ENCODE assay signal across 11 mouse cellular contexts in genomic region chr4:144983821-144984371, GRCm38 (mm10).
A peak's percentile ranks its signal among the peaks of the same experiment; 100 is the strongest.
DNase-seq lines count a peak whose midpoint lies in the region; ATAC-seq lines count a peak whose summit lies in the region.
"Had no signal": no experiment of that assay in that cellular context is flagged by ENCODE, and none has a peak within 500 bp of the region (broad histone marks: within the 10 kb centered on the region; RNA-seq: fewer than 3 reads in every experiment).

No protein-coding gene starts in this region.

- no peak overlapping the region for H3K4me3 ChIP-seq in liver, embryonic 16.5 days (ENCODE audit: low read depth, low read length)
- no peak overlapping the region for H3K4me3 ChIP-seq in liver, embryonic 11.5 days (ENCODE audit: low read depth, low read length)
- H3K4me3 ChIP-seq in embryonic facial prominence, embryonic 12.5 days = no peak overlapping the region
- no peak overlapping the region for H3K4me3 ChIP-seq in neural tube, embryonic 12.5 days
- no peak overlapping the region for H3K4me3 ChIP-seq in midbrain, embryonic 16.5 days (ENCODE audit: low read depth, low read length)
- H3K4me3 ChIP-seq: layer of hippocampus, adult 2 months had no signal

- ATAC-seq in liver, embryonic 16.5 days (ENCODE audit: low read depth) = no peak
- ATAC-seq in liver, embryonic 11.5 days (replicated peaks; ENCODE audit: low FRiP score) = no peak
- 0 out of 2 replicates have a peak, but pooled peaks have one; percentile 17 for ATAC-seq in embryonic facial prominence, embryonic 12.5 days (ENCODE audit: insufficient number of reproducible peaks, insufficient read depth, low FRiP score, low TSS enrichment)
- ATAC-seq in neural tube, embryonic 12.5 days (ENCODE audit: low FRiP score, low read depth) = 0 out of 2 replicates have a peak, but pooled peaks have one; percentile 19
- ATAC-seq in midbrain, embryonic 16.5 days = no peak

- WGBS in liver, embryonic 16.5 days (ENCODE audit: insufficient replicate concordance) = 63% methylated on average over 8 of the region's 8 CpGs
- WGBS in liver, embryonic 11.5 days = 61% methylated on average over 8 of the region's 8 CpGs
- WGBS in embryonic facial prominence, embryonic 12.5 days = 53% methylated on average over 8 of the region's 8 CpGs
- 46% methylated on average over 8 of the region's 8 CpGs for WGBS in neural tube, embryonic 12.5 days
- 65% methylated on average over 8 of the region's 8 CpGs for WGBS in midbrain, embryonic 16.5 days

- no peak overlapping the region for H3K4me2 ChIP-seq in liver, embryonic 16.5 days (ENCODE audit: low read depth, low read length)
- no peak overlapping the region for H3K4me2 ChIP-seq in liver, embryonic 11.5 days
- H3K4me2 ChIP-seq in embryonic facial prominence, embryonic 12.5 days (replicated peaks) = no peak overlapping the region
- H3K4me2 ChIP-seq in neural tube, embryonic 12.5 days (replicated peaks) = no peak overlapping the region
- no peak overlapping the region for H3K4me2 ChIP-seq in midbrain, embryonic 16.5 days (ENCODE audit: low read length)

- H3K27ac ChIP-seq in liver, embryonic 16.5 days (ENCODE audit: low read length) = peak overlapping the region; percentile 9; the same call in 1 of the 2 replicates
- no peak overlapping the region for H3K27ac ChIP-seq in liver, embryonic 11.5 days (ENCODE audit: low read depth, low read length)
- no peak overlapping the region for H3K27ac ChIP-seq in embryonic facial prominence, embryonic 12.5 days
- no peak overlapping the region for H3K27ac ChIP-seq in neural tube, embryonic 12.5 days
- H3K27ac ChIP-seq in midbrain, embryonic 16.5 days (ENCODE audit: low read length) = no peak overlapping the region
- H3K27ac ChIP-seq: layer of hippocampus, adult 2 months had no signal

- no peaks in the 10 kb centered on the region for H3K9me3 ChIP-seq in liver, embryonic 16.5 days (replicated peaks; ENCODE audit: control insufficient read depth, low read length)
- H3K9me3 ChIP-seq in liver, embryonic 11.5 days (ENCODE audit: control insufficient read depth, low read length) = no peaks in the 10 kb centered on the region
- no peaks in the 10 kb centered on the region for H3K9me3 ChIP-seq in embryonic facial prominence, embryonic 12.5 days
- H3K9me3 ChIP-seq in neural tube, embryonic 12.5 days = no peaks in the 10 kb centered on the region
- no peaks in the 10 kb centered on the region for H3K9me3 ChIP-seq in midbrain, embryonic 16.5 days (replicated peaks; ENCODE audit: control insufficient read depth, low read length, poor library complexity, severe bottlenecking)

- peaks cover 12% of the 10 kb centered on the region for H3K4me1 ChIP-seq in liver, embryonic 16.5 days (ENCODE audit: control insufficient read depth, low read depth, low read length)
- peaks cover 11% of the 10 kb centered on the region for H3K4me1 ChIP-seq in liver, embryonic 11.5 days (replicated peaks; ENCODE audit: control insufficient read depth, insufficient read depth, low read length)
- H3K4me1 ChIP-seq in embryonic facial prominence, embryonic 12.5 days = peaks cover 37% of the 10 kb centered on the region
- H3K4me1 ChIP-seq in neural tube, embryonic 12.5 days = peaks cover 8% of the 10 kb centered on the region
- no peaks in the 10 kb centered on the region for H3K4me1 ChIP-seq in midbrain, embryonic 16.5 days (ENCODE audit: control insufficient read depth, insufficient read depth, low read length)

- H3K9ac ChIP-seq in liver, embryonic 16.5 days (ENCODE audit: low read depth, low read length) = no peak overlapping the region
- H3K9ac ChIP-seq in liver, embryonic 11.5 days (ENCODE audit: low read depth, low read length) = no peak overlapping the region
- no peak overlapping the region for H3K9ac ChIP-seq in embryonic facial prominence, embryonic 12.5 days
- no peak overlapping the region for H3K9ac ChIP-seq in neural tube, embryonic 12.5 days
- no peak overlapping the region for H3K9ac ChIP-seq in midbrain, embryonic 16.5 days (ENCODE audit: low read depth, low read length)

- H3K27me3 ChIP-seq in liver, embryonic 16.5 days (ENCODE audit: control insufficient read depth, insufficient read depth, low read depth, low read length) = no peaks in the 10 kb centered on the region
- no peaks in the 10 kb centered on the region for H3K27me3 ChIP-seq in liver, embryonic 11.5 days (replicated peaks; ENCODE audit: control insufficient read depth, insufficient read depth, low read length)
- H3K27me3 ChIP-seq in embryonic facial prominence, embryonic 12.5 days = no peaks in the 10 kb centered on the region
- no peaks in the 10 kb centered on the region for H3K27me3 ChIP-seq in neural tube, embryonic 12.5 days (replicated peaks)
- no peaks in the 10 kb centered on the region for H3K27me3 ChIP-seq in midbrain, embryonic 16.5 days (ENCODE audit: control insufficient read depth, insufficient read depth, low read depth, low read length)

- H3K36me3 ChIP-seq in liver, embryonic 16.5 days (ENCODE audit: control insufficient read depth, insufficient read depth) = no peaks in the 10 kb centered on the region
- no peaks in the 10 kb centered on the region for H3K36me3 ChIP-seq in liver, embryonic 11.5 days (ENCODE audit: control insufficient read depth, insufficient read depth, low read length)
- 0 out of 2 replicates have a peak, but pooled peaks cover 4% of the 10 kb centered on the region for H3K36me3 ChIP-seq in embryonic facial prominence, embryonic 12.5 days
- no peaks in the 10 kb centered on the region for H3K36me3 ChIP-seq in neural tube, embryonic 12.5 days
- no peaks in the 10 kb centered on the region for H3K36me3 ChIP-seq in midbrain, embryonic 16.5 days (ENCODE audit: control insufficient read depth, insufficient read depth, low read length)

- DNase-seq in liver, embryonic 11.5 days (ENCODE audit: low spot score) = no peak
- peak; percentile 68 to 80 for DNase-seq in kidney, adult 8-10 months
- DNase-seq in cerebellum, adult 11-12 months = no peak
- DNase-seq: adrenal gland, postnatal 25 days; embryo, embryonic 11 days; thymus, adult 2 months had no signal

Comparison
In these comparisons a context has a peak if more than half of its experiments do, and no peak if none do; other contexts are left out.
1. ATAC-seq: peak in embryonic facial prominence, embryonic 12.5 days (single experiment) and neural tube, embryonic 12.5 days (single experiment); none in liver, embryonic 16.5 days (single experiment), liver, embryonic 11.5 days (single experiment) and midbrain, embryonic 16.5 days (single experiment).
2. DNase-seq: peak in kidney, adult 8-10 months (2 of 2); none in liver, embryonic 11.5 days (single experiment) and cerebellum, adult 11-12 months (single experiment).